Mouse (Mus musculus) liver, postnatal 0 days (tissue): Measurements from ENCODE around the gene Prss32. TPM values are rescaled to one million over a fixed set of nuclear protein-coding genes. Genes with fewer than 3 reads are reported as not detected.

Source experiments
- ATAC-seq: fragments of 200-750 bp; cut with Nextera tagmentation; 2 replicates; pipeline ENCODE4 v1.8.0; 2017; ENCODE audit warnings: mild to moderate bottlenecking, moderate library complexity
- DNase-seq: peaks from one replicate; pipeline ENCODE4 v3.0.0-alpha.2; 2016
- H3K27ac ChIP-seq: fragments of 300-500 bp; sonication (generic); 2 replicates; pipeline ENCODE4 v1.5.1; 2014; ENCODE audit warnings: antibody characterized with exemption, moderate library complexity, mild to moderate bottlenecking, low read depth
- H3K27me3 ChIP-seq: fragments of 300-500 bp; sonication (generic); 2 replicates; pipeline ENCODE4 v1.6.1; 2014; ENCODE audit warnings: low read length, control low read depth, mixed read lengths; ENCODE audit not compliant: insufficient read depth
- H3K36me3 ChIP-seq: fragments of 300-500 bp; sonication (generic); replicated peaks from 2 replicates; pipeline ENCODE4 v1.6.1; 2014; ENCODE audit warnings: mild to moderate bottlenecking, control low read depth, low read length, moderate library complexity, mixed read lengths; ENCODE audit not compliant: insufficient read depth
- H3K4me1 ChIP-seq: fragments of 300-500 bp; sonication (generic); 2 replicates; pipeline ENCODE4 v1.6.1; 2014; ENCODE audit warnings: antibody characterized with exemption, mild to moderate bottlenecking, control low read depth; ENCODE audit not compliant: insufficient read depth
- H3K4me2 ChIP-seq: fragments of 300-500 bp; sonication (generic); 2 replicates; pipeline ENCODE4 v1.6.1; 2014; ENCODE audit warnings: low read depth, mild to moderate bottlenecking, low read length, moderate library complexity, mixed read lengths
- H3K4me3 ChIP-seq: fragments of 300-500 bp; sonication (generic); 2 replicates; pipeline ENCODE4 v1.5.1; 2014; ENCODE audit warnings: low read depth, low read length
- H3K9ac ChIP-seq: fragments of 300-500 bp; sonication (generic); replicated peaks from 2 replicates; pipeline ENCODE4 v1.6.1; 2014; ENCODE audit warnings: mild to moderate bottlenecking, moderate library complexity
- H3K9me3 ChIP-seq: fragments of 300-500 bp; sonication (generic); 2 replicates; pipeline ENCODE4 v1.6.1; 2016; ENCODE audit warnings: mild to moderate bottlenecking, control low read depth, low read length, mixed read lengths
- CTCF ChIP-seq: sonication (generic); IDR thresholded peaks from 2 replicates; pipeline ENCODE4 v1.5.1; 2016; ENCODE audit warnings: antibody characterized with exemption, low read depth
- EP300 ChIP-seq: IDR thresholded peaks from 2 replicates; pipeline ENCODE4 v1.6.1; 2016; ENCODE audit warnings: antibody characterized with exemption, low read depth, mild to moderate bottlenecking
- WGBS: fragments of 180-500 bp; shearing (Covaris S2); extraction: QIAGEN DNeasy Blood & Tissue Kit; methylation state at CpG from one replicate; pipeline ENCODE4 v1.1.7; 2014; ENCODE audit not compliant: insufficient replicate concordance; 5-methylcytosine and 5-hydroxymethylcytosine counted together
- polyA plus RNA-seq: library from polyadenylated mRNA; unstranded; fragments of >200 nt; fragmentation: Nextera tagmentation; extraction: Ambion mirVana; gene quantifications from 2 replicates; pipeline ENCODE4 v1.2.1, GENCODE M21; 2015

Prss32 gene
- polyA plus RNA-seq = not detected in 2 replicates

DNA sequence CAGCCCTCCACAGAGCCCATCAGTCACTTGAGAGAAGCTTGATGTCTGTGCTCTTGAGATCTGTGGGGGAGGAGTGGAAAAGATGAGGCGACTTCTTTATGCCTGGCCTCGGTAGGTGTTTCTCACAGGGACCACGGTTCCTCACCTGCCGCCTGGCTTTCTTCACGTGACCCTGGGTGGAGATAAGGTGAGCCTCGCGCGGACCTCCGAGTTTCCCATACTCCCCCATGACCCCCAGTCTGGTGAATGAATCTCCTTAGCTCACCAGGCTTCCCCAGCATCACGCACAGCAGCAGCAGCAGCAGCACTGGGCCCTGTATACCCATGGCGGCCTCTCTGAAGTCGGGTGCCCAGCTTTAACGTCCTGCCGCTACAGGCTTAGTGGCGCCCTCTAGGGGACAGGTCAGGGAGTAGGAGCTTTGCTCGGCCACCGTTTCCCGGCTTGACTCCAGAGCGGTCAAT is at the start of gene Prss32, which contains the start of gene Prss41:
Prss32 (plus strand) TSS at position 44 of the 462 bp plus-strand sequence.
Prss41 (minus strand) TSS at position 361 of the 462 bp plus-strand sequence.
- Histone ChIP-seq H3K4me2 (peak within 1 kb of the TSS; percentile 43; the same call in 1 of the 2 replicates), H3K27ac (no peak within 1 kb of the TSS), H3K27me3 (no peaks in the 10 kb centered on the region), H3K9me3 (no peaks in the 10 kb centered on the region), H3K4me3 (no peak within 1 kb of the TSS), H3K4me1 (no peaks in the 10 kb centered on the region), H3K36me3 (no peaks in the 10 kb centered on the region), H3K9ac (no peak within 1 kb of the TSS)
- TF ChIP-seq CTCF (peak; percentile 85), EP300 (no peak)
- ATAC-seq (peak; percentile 70; the same call in 1 of the 2 replicates), DNase-seq (peak; percentile 76)
- 18% methylated on average over 19 of the region's 19 CpGs for whole genome bisulfite sequencing

DNA sequence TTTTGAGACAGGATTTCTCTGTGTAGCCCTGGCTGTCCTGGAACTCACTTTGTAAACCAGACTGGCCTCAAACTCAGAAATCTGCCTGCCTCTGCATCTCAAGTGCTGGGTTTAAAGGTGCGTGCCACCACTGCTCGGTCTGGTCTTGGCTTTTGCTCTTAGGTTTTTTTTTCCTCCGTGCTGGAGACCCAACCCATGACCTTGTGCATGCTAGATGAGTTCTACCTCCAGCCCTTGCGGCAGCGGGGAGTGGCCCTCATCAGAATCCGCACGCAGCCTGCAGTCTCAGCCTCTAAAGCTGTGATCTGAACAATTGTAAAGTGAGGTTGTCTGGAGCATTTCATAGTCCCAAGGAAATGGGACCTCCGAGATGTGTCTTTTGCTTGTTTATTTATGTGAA is 48.3 kb upstream of the Prss32 start:
- Histone ChIP-seq H3K9ac (no peak overlapping the region), H3K36me3 (no peaks in the 10 kb centered on the region), H3K9me3 (no peaks in the 10 kb centered on the region), H3K27ac (no peak overlapping the region), H3K4me3 (no peak overlapping the region), H3K27me3 (no peaks in the 10 kb centered on the region), H3K4me2 (no peak overlapping the region), H3K4me1 (peaks cover 6% of the 10 kb centered on the region)
- no peak for DNase-seq
- 89% methylated on average over 8 of the region's 8 CpGs for WGBS
- no peak for TF ChIP-seq CTCF
- TF ChIP-seq EP300 = no peak
- no peak for ATAC-seq

DNA sequence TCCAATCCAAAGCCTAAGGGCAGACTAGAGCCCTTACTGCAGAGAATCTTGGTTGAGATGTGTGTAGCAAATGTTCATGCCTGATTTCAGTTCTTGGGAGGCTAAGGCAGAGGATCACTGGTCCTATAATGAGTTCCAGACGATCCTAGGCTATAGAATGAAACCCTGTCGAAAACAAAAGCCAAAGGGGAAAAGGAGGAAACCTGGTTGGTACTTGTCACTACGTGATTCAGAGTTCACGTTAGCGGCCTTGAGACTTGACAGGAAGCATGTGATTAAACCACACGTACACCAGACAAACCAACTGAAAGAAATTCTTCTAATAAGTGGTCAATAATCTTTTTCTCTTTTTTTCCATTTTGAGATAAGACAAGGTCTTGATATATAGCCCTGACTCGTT is 46.3 kb upstream of the Prss32 start:
- no peak for TF ChIP-seq CTCF
- TF ChIP-seq EP300 = no peak
- no peaks in the 10 kb centered on the region for H3K27me3 ChIP-seq
- WGBS = 44% methylated on average over 7 of the region's 7 CpGs
- DNase-seq = no peak
- no peak overlapping the region for H3K4me2 ChIP-seq
- H3K9me3 ChIP-seq = no peaks in the 10 kb centered on the region
- H3K36me3 ChIP-seq = no peaks in the 10 kb centered on the region
- H3K4me3 ChIP-seq = no peak overlapping the region
- peaks cover 2% of the 10 kb centered on the region; the same call in 1 of the 2 replicates for H3K4me1 ChIP-seq
- no peak overlapping the region for H3K9ac ChIP-seq
- no peak for ATAC-seq
- H3K27ac ChIP-seq = no peak overlapping the region

GRCm38 (mm10) chr17:23801627-23802026 is 42.0 kb upstream of the Prss32 start:
- ATAC-seq = no peak
- peak overlapping the region; percentile 14; the same call in 1 of the 2 replicates for H3K4me2 ChIP-seq
- no peak overlapping the region for H3K27ac ChIP-seq
- H3K4me3 ChIP-seq = no peak overlapping the region
- 87% methylated on average over 10 of the region's 10 CpGs for WGBS
- H3K9ac ChIP-seq = no peak overlapping the region
- H3K36me3 ChIP-seq = 0 out of 2 replicates have a peak, but pooled peaks cover 3% of the 10 kb centered on the region
- TF ChIP-seq EP300 (no peak), CTCF (no peak)
- H3K9me3 ChIP-seq = no peaks in the 10 kb centered on the region
- no peak for DNase-seq
- peaks cover 23% of the 10 kb centered on the region for H3K4me1 ChIP-seq
- H3K27me3 ChIP-seq = no peaks in the 10 kb centered on the region

DNA sequence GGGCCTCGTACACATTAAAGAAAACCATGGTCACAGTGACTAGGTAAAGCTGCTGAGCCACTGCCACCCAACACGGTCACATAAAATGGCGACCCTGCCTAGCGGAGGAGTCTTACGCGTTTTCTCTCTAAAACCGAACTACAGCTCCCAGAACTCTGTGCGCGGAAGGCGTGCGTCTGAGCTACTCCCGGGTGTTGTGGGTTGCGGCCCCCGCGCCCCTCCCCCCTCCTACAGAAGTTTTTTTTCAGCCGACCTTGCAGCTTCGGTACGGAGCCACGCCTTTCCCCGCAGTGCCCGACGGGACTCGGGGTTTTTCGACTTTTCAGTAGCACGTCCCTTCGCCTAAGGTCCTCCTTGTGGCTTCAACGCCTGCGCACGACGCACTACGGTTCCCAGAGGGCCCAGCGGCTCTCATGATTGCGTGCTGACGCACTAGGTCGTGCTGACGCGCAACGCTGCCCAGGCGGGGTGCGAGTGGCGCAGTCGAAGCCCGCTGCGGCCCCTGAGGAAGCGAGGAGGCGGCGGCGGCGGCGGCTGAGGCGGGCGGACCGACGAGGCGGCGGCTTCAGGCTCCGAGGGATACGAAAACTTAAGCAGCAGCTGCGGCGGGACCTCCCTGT is 40.8 kb upstream of the Prss32 start:
- H3K36me3 ChIP-seq = peaks cover 8% of the 10 kb centered on the region
- DNase-seq (peak; percentile 97), ATAC-seq (peak; percentile 96)
- peak overlapping the region; percentile 91 for H3K4me2 ChIP-seq
- no peaks in the 10 kb centered on the region for H3K9me3 ChIP-seq
- H3K27me3 ChIP-seq = no peaks in the 10 kb centered on the region
- H3K4me3 ChIP-seq = peak overlapping the region; percentile 98
- 1% methylated on average over 60 of the region's 60 CpGs for WGBS
- peaks cover 26% of the 10 kb centered on the region for H3K4me1 ChIP-seq
- no peak for TF ChIP-seq EP300
- H3K9ac ChIP-seq = peak overlapping the region; percentile 99
- H3K27ac ChIP-seq = peak overlapping the region; percentile 100

DNA sequence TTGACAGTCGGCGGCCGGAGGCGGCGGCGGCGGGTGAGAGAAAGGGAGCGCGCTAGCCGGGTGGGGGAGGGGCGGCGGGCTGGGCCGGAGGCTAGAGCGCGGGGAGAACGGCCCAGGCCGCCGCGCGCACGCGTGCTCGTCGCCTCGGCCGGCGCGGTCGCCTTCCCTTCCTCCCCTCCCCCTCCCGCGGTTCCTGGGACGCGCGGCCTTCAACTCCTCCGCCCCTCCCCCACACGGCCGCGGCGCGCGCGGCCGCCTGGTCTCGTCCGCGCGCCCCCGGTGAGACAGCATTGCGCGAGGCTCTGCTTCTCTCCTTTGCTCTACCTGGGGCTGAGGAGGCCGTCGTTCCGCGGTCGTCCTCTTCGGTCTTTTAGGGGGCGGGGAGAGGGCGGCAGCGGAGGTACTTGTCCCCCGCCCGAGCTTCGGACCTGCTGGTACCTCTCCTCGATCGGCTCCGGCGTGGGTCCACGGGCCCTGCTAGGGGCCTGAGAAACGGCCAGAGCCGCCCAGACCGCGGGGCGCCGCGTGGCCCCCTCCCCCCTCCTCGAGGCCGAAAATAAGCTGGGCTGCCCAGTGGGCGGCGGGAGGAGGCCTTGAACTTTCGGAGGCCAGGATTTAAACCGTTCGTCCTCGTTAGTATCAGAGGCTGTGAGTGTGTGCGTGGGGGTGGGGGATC is 40.2 kb upstream of the Prss32 start:
- TF ChIP-seq EP300 (no peak), CTCF (no peak)

More for the DNA sequence above, 40.2 kb upstream of the Prss32 start:
- ATAC-seq = peak; percentile 69
- Histone ChIP-seq H3K4me3 (peak overlapping the region; percentile 98), H3K4me2 (peak overlapping the region; percentile 91), H3K27me3 (no peaks in the 10 kb centered on the region), H3K9me3 (no peaks in the 10 kb centered on the region), H3K36me3 (peaks cover 14% of the 10 kb centered on the region), H3K4me1 (peaks cover 26% of the 10 kb centered on the region), H3K9ac (peak overlapping the region; percentile 99), H3K27ac (peak overlapping the region; percentile 100)
- DNase-seq = peak; percentile 93
- 1% methylated on average over 53 of the region's 83 CpGs for WGBS
